Mouse (Mus musculus) ES-Bruce4 (cell line): ENCODE measurements around the gene Eif4ebp2.

Experiments used
- CTCF ChIP-seq: IDR thresholded peaks from one replicate; pipeline ENCODE4 v1.8.1; 2011; ENCODE audit warnings: low read depth, low read length
- POLR2A ChIP-seq: IDR thresholded peaks from one replicate; pipeline ENCODE4 v1.8.1; 2011; ENCODE audit warnings: low read length; ENCODE audit not compliant: insufficient read depth

GRCm38 (mm10) chr10:61424500-61424899 is 28.0 kb downstream of the Eif4ebp2 start:
- TF ChIP-seq CTCF = no peak
- no peak for TF ChIP-seq POLR2A
